Mouse (Mus musculus) Patski (cell line): ENCODE data around the gene Gm8439. TPM values are rescaled to one million over a fixed set of nuclear protein-coding genes. Genes with fewer than 3 reads are reported as not detected.

Experiments used
- ATAC-seq: fragments of 100-300 bp; one replicate; pipeline ENCODE4 v1.8.0; 2021
- CTCF ChIA-PET: fragments of 350-600 bp; sonication (Branson Sonifier 250); formaldehyde crosslinking; loops from one replicate; lab custom pipeline; 2022; ENCODE audit warnings: inconsistent platforms; lab: Charles Lee
- POLR2A ChIA-PET: fragments of 350-600 bp; sonication (Branson Sonifier 250); formaldehyde crosslinking; loops from one replicate; lab custom pipeline; 2022; ENCODE audit warnings: antibody characterized with exemption, inconsistent platforms; lab: Charles Lee
- DNase-seq: peaks from one replicate; pipeline ENCODE4 v3.0.0-alpha.2; 2011; ENCODE audit warnings: low read depth, low spot score
- H3K27me3 ChIP-seq: fragments of 371-371 bp; one replicate; pipeline ENCODE4 v1.5.1; 2021
- CTCF ChIP-seq: fragments of 100-300 bp; IDR thresholded peaks from one replicate; pipeline ENCODE4 v1.5.1; 2021
- in situ Hi-C: fragments of 300-500 bp; cut with MboI; formaldehyde crosslinking; loops from 3 replicates; pipeline ENCODE4 v1.11.1; 2018; ENCODE audit warnings: low pct_unique_long_range_greater_than_20kb, mixed read lengths
- polyA plus RNA-seq: library from polyadenylated mRNA; unstranded; gene quantifications from one replicate; pipeline ENCODE4 v1.2.3, GENCODE M21; 2021

The Gm8439 gene
- polyA plus RNA-seq, 1 experiment from 2014 or later: not detected

DNA sequence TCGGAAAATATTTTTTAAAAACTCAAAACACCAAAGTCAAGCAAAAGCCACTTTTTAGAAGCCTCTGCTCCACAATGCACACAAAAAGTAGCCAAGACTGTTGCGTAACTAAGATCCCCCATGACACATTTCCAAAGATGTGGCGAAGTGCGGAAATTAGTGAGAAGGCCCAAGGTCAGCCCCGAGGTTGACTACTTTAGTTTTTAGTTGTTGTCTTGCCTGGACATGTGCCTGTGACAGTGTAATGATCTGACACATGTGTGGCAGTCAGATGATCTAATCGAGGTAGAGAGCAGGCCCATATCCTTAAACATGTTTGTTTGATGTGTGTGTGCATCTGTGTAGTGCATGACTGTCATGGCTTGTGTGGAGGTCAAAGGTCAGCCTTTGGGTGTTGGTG, 53.4 kb downstream of the Gm8439 start:
- POLR2A ChIA-PET: no interaction called here
- TF ChIP-seq CTCF: no peak

GRCm38 (mm10) chr4:120643899-120644298, 55.4 kb downstream of the Gm8439 start:
- in situ Hi-C loops: no loop called here
- TF ChIP-seq CTCF: no peak
- ChIA-PET CTCF (no interaction called here), POLR2A (no interaction called here)
- ATAC-seq (no peak), DNase-seq (no peak)
- peaks cover 5% of the 10 kb centered on the region for H3K27me3 ChIP-seq

More for the DNA sequence above, 53.4 kb downstream of the Gm8439 start:
- CTCF ChIA-PET: no interaction called here
- ATAC-seq: no peak
- no peaks in the 10 kb centered on the region for H3K27me3 ChIP-seq
- in situ Hi-C loops: no loop called here
- DNase-seq: no peak

DNA sequence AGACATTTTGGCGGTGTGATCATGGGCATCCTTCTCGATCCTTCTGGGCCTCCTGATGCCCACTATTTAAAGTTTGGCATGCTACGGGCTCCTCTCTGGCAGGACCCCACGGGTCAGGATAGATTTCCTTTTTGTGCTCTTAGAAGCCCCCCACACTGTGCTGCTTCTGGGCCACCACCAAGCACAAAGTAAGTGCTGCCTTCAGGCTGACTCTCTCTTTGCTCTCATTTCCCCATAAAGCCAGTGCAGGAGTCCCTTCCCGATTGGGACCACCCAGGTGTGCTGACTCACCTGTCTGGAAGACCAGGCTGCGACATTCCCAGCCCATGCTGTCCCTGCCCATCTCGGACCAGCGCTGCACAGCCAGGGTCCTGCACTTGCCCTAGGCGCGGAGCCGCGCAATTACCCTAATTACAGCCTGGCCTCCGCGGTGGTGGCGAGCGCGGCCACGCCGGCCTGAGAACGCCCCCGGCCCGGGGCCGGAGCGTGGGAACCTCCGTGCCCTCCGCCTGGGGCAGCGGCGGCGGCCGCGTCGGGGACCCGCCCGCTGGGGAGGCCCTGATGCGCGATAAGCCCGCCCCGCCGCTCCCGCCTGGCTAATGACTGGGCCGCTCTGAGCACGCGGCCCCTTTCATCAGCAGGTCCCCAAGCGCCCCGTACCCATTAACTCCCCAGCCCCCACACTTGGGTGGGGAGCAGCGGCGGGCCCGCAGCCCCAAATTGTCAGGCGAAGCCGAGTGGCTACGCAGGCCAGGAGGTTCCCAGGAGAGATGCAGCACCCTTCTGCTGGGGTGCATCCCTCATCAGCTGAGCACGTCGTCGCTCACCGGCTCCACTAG, 61.0 kb downstream of the Gm8439 start:
- peaks cover 10% of the 10 kb centered on the region for H3K27me3 ChIP-seq
- TF ChIP-seq CTCF: no peak
- in situ Hi-C loops: no loop called here
- no peak for DNase-seq
- ChIA-PET POLR2A (no interaction called here), CTCF (no interaction called here)
- no peak for ATAC-seq

GRCm38 (mm10) chr4:120650208-120650592, 61.7 kb downstream of the Gm8439 start:
- CTCF ChIA-PET: no interaction called here
- peaks cover 10% of the 10 kb centered on the region for H3K27me3 ChIP-seq
- no peak for DNase-seq
- ATAC-seq: no peak
- no peak for TF ChIP-seq CTCF
- POLR2A ChIA-PET: no interaction called here
- in situ Hi-C loops: no loop called here

DNA sequence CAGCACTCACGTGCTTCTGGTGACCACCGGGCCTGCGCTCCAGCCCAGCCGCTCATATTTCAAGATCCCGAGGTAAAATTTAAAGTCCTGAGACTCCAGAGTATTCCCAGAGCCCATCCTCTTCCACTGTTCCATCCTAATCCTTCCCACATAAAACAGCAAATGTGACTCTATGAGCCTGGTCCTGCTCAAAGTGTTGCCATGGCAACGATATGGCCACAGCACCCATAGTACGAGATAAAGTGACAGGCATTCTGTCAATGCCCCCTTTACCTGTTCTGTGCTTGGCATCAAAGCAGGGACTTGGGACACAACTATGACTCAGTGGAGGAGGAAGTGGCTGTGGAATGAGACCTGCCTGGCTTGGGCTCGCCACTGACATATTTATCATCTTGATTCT, 67.4 kb downstream of the Gm8439 start:
- H3K27me3 ChIP-seq: peaks cover 11% of the 10 kb centered on the region
- ChIA-PET POLR2A (no interaction called here), CTCF (no interaction called here)
- no peak for TF ChIP-seq CTCF
- DNase-seq: no peak
- no peak for ATAC-seq
- in situ Hi-C loops: no loop called here

Other genes starting within 250 kb of the Gm8439 start
- 39.8 TPM for gene Scmh1, start 183.5 kb upstream of the Gm8439 start, polyA plus RNA-seq
- gene Slfnl1, start 56.5 kb upstream of the Gm8439 start, polyA plus RNA-seq: 0.64 TPM
- gene Ctps, start 18.5 kb upstream of the Gm8439 start, polyA plus RNA-seq: 130 TPM
- 0.10 TPM for gene Cited4, start 77.8 kb downstream of the Gm8439 start, polyA plus RNA-seq
- 0.12 TPM for gene Kcnq4, start 159.9 kb downstream of the Gm8439 start, polyA plus RNA-seq
- gene Nfyc, start 242.8 kb downstream of the Gm8439 start, polyA plus RNA-seq: 52.8 TPM